Mouse (Mus musculus) forebrain, embryonic 15.5 days (tissue): ENCODE measurements at regions not wholly inside any gene's neighbourhood (a gene's known extent, or its start where the extent isn't known, plus 50 kb on each side); places are given as distances from the start of the nearest gene placed in this dataset. TPM values are rescaled to one million over a fixed set of nuclear protein-coding genes. Genes with fewer than 3 reads are reported as not detected.

Experiments
- ATAC-seq: fragments of 200-750 bp; cut with Nextera tagmentation; replicated peaks from 2 replicates; pipeline ENCODE4 v1.8.0; 2017; ENCODE audit warnings: mild to moderate bottlenecking, moderate TSS enrichment, moderate library complexity
- H3K27ac ChIP-seq: fragments of 300-500 bp; sonication (generic); replicated peaks from 2 replicates; pipeline ENCODE4 v1.5.1; 2015; ENCODE audit warnings: mild to moderate bottlenecking, inconsistent platforms
- H3K27me3 ChIP-seq: fragments of 300-500 bp; sonication (generic); 2 replicates; pipeline ENCODE4 v1.6.1; 2015; ENCODE audit warnings: inconsistent platforms
- H3K36me3 ChIP-seq: fragments of 300-500 bp; sonication (generic); 2 replicates; pipeline ENCODE4 v1.6.1; 2015; ENCODE audit warnings: mild to moderate bottlenecking, inconsistent platforms
- H3K4me1 ChIP-seq: fragments of 300-500 bp; sonication (generic); 2 replicates; pipeline ENCODE4 v1.6.1; 2015; ENCODE audit warnings: inconsistent platforms
- H3K4me2 ChIP-seq: fragments of 300-500 bp; sonication (generic); replicated peaks from 2 replicates; pipeline ENCODE4 v1.6.1; 2015; ENCODE audit warnings: mild to moderate bottlenecking, inconsistent platforms
- H3K4me3 ChIP-seq: fragments of 300-500 bp; sonication (generic); 2 replicates; pipeline ENCODE4 v1.5.1; 2015; ENCODE audit warnings: mild to moderate bottlenecking, inconsistent platforms
- H3K9ac ChIP-seq: fragments of 300-500 bp; sonication (generic); replicated peaks from 2 replicates; pipeline ENCODE4 v1.6.1; 2015; ENCODE audit warnings: mild to moderate bottlenecking, inconsistent platforms
- H3K9me3 ChIP-seq: fragments of 300-500 bp; sonication (generic); 2 replicates; pipeline ENCODE4 v1.6.1; 2016; ENCODE audit warnings: inconsistent platforms
- WGBS: fragments of 180-500 bp; shearing (Covaris S2); methylation state at CpG from one replicate; pipeline ENCODE4 v1.1.7; 2015; ENCODE audit warnings: mixed read lengths; 5-methylcytosine and 5-hydroxymethylcytosine counted together
- microRNA-seq: library from miRNA; unstranded; fragments of <30 nt; microRNA quantifications from one replicate; pipeline ENCODE4, GENCODE M21; 2016

GRCm38 (mm10) chr3:33219271-33220065, 76.4 kb upstream of the Pex5l start:
- no peak overlapping the region for H3K9ac ChIP-seq
- no peaks in the 10 kb centered on the region for H3K4me1 ChIP-seq
- WGBS = 70% methylated on average over 2 of the region's 2 CpGs
- H3K4me3 ChIP-seq = no peak overlapping the region
- H3K36me3 ChIP-seq = no peaks in the 10 kb centered on the region
- no peaks in the 10 kb centered on the region for H3K9me3 ChIP-seq
- no peak for ATAC-seq
- no peak overlapping the region for H3K27ac ChIP-seq
- H3K27me3 ChIP-seq = no peaks in the 10 kb centered on the region
- H3K4me2 ChIP-seq = no peak overlapping the region

- Histone ChIP-seq H3K36me3 (no peaks in the 10 kb centered on the region), H3K4me2 (no peak overlapping the region), H3K9ac (no peak overlapping the region), H3K4me3 (no peak overlapping the region), H3K9me3 (no peaks in the 10 kb centered on the region), H3K27ac (no peak overlapping the region), H3K4me1 (no peaks in the 10 kb centered on the region), H3K27me3 (no peaks in the 10 kb centered on the region)
- 61% methylated on average over 2 of the region's 2 CpGs for WGBS
- no peak for ATAC-seq
Measured at GRCm38 (mm10) chr3:33218291-33218690, 75.2 kb upstream of the Pex5l start.

GRCm38 (mm10) chr3:33217360-33218034, 74.5 kb upstream of the Pex5l start:
- H3K4me3 ChIP-seq = no peak overlapping the region
- ATAC-seq = peak; percentile 61; the same call in 1 of the 2 replicates
- WGBS = 78% methylated on average over 18 of the region's 18 CpGs

GRCm38 (mm10) chr3:33211224-33211817, 68.3 kb upstream of the Pex5l start:
- 73% methylated on average over 4 of the region's 4 CpGs for WGBS
- Histone ChIP-seq H3K27ac (0 out of 2 replicates have a peak overlapping the region, but pooled peaks have one; percentile 8), H3K4me2 (no peak overlapping the region), H3K27me3 (no peaks in the 10 kb centered on the region), H3K4me1 (no peaks in the 10 kb centered on the region), H3K9me3 (no peaks in the 10 kb centered on the region), H3K4me3 (no peak overlapping the region), H3K9ac (no peak overlapping the region), H3K36me3 (no peaks in the 10 kb centered on the region)
- ATAC-seq = no peak

More at GRCm38 (mm10) chr3:33217360-33218034, 74.5 kb upstream of the Pex5l start:
- Histone ChIP-seq H3K4me2 (no peak overlapping the region), H3K27me3 (no peaks in the 10 kb centered on the region), H3K4me1 (no peaks in the 10 kb centered on the region), H3K27ac (no peak overlapping the region), H3K9me3 (no peaks in the 10 kb centered on the region), H3K36me3 (no peaks in the 10 kb centered on the region), H3K9ac (no peak overlapping the region)

Small RNA genes lying in the stretch of these regions (microRNA-seq; reads per million reads assigned to microRNA genes)
- gene Gm27974 = not detected
